Mouse (Mus musculus) embryo, embryonic 11.5 days (tissue): ENCODE data around the gene Olfr263.

Experiments
- DNase-seq: peaks from one replicate; pipeline ENCODE4 v3.0.0-alpha.2; 2012; ENCODE audit warnings: low read depth, low spot score

Olfr263 gene

DNA sequence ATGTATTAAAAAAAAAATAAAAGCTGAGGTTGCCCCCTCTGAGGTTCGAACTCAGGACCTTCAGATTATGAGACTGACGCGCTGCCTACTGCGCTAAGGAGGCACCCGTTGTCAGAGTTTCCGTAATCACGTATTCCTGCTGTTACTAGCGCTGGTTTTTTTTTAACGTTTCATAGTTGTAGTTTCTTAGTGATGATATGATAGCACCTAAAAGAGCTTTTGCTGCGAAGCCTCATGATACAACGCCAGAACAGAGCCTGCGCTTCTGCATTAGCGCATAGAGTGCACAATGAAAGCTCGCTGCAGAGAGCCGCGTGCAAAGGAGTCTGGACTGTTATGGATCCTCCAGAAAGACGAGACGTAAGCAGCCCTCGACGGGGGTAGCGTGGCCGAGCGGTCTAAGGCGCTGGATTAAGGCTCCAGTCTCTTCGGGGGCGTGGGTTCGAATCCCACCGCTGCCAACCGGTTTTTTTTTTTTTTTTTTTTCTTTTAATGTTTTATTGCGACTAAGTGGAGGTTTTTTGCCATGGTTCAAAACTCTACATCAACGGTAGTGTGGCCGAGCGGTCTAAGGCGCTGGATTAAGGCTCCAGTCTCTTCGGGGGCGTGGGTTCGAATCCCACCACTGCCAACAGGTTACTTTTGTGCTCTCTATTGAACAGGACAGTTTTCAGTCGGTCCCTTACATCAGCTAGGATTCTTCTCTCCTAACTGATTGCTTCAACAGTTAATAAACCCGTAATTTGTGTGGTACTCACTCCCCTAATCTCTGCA, 40.4 kb downstream of the Olfr263 start:
- DNase-seq: peak; percentile 73

DNA sequence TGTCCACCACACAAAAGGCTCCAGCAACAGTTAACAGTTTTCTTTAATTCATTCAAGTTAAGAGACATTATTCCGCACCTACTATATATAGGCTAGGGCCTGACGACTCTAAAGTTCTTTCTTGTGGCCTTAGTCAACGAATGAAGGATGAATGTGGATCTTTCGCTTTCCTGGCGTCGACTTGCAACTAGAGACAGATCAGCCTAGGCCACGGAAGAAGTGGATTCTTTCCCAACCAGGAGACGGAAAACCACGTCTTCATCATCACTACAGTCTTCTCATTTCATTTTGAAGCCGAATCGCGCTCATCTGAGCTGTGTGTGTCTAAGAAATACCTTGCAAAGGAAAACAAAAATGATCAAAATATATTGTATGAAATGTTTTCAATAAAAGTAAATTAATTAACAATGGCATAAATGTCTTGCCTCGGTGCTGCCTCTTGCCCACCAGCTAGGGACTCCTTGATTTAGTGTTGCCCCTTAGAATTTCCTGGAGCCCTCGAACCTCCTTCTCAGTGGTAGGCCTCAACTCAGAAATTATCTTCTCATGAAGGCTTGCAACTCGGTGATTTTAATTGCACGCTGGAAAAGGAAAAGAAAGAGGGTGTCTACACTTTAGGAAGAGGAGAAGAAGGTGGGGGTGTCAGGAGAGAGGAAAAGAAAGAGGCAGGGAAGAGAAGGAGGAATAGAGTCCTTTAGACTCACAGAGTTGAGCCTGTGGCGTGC, 41.2 kb downstream of the Olfr263 start:
- no peak for DNase-seq

GRCm38 (mm10) chr13:21171156-21171530, 41.7 kb downstream of the Olfr263 start:
- no peak for DNase-seq

GRCm38 (mm10) chr13:21171600-21172150, 42.2 kb downstream of the Olfr263 start:
- no peak for DNase-seq

DNA sequence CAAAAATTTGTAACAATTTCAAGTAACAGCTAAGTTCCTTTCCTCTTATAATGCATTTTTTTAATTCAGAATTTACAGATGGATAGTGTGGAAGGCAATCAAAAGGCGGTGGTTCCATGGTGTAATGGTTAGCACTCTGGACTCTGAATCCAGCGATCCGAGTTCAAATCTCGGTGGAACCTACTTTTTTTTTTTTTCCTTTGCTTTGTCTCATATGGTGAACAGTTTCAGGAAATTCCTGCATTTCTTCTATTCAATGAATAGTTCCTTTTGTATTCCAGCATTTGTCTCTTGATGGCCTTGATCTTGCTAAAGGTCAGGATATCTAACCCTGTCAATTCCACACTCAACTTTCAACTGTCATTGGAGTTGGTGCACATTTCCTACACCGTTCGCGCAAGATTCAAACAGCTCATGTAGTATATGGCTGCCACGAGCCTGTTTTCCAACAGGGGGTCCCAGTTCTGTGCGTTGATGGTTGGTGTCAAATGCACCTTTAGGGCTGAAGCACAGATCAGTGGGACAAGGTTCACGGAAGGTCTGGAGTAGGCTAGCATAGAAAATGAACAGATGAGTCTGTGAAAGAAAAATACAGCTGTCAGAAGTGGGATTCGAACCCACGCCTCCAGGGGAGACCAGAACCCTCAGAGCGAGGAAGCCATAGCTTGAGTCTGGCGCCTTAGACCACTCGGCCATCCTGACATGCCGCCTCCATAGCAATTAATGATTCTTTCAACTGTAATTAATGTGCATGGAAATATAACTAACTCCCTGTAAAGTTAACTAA, 43.0 kb downstream of the Olfr263 start:
- DNase-seq: no peak

- DNase-seq: peak; percentile 68
Measured at GRCm38 (mm10) chr13:21173072-21173471, 43.6 kb downstream of the Olfr263 start.

GRCm38 (mm10) chr13:21176733-21177132, 47.3 kb downstream of the Olfr263 start:
- no peak for DNase-seq

GRCm38 (mm10) chr13:21177657-21178056, 48.2 kb downstream of the Olfr263 start:
- no peak for DNase-seq

DNA sequence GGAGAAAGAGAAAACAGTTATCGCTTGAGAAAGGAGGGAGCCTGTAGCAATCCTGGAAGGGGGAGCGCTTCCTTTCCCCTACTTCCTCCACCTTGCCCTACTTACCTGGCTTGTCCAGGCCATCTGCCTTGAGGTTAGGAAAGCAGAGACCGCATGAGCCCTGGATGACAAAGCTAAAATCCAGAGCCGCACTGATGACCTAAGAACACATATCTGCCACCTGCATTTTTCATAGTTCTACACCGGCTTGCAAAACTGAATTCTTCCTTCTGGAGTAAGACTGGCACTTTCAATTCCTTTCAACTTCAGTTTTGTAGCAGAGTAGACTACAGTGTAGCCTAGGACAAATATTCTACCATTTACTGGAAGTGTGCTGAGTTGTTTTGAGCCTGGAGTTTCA, 48.9 kb downstream of the Olfr263 start:
- DNase-seq: no peak

DNA sequence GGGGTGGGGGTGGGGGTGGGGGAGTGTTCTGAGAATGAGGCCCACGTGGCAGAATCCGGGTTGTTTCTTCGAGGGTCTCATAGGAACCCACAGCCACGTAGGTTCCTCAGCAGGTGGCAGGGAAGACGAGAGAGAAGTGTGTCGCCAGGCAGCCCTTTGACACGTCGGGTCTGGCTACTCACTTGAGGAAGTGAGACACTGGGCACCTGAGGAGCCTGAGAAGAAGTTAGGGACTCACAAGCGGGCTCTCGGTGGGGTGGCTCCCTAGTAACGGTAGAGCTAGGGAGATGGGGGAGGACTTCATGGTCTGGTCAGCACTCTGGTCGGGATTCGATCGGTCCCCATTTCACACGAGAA, 49.9 kb downstream of the Olfr263 start, which contains the start of gene Trim27:
Gene Trim27 (plus strand): TSS at position 79 of the 357 bp plus-strand sequence.
- no peak for DNase-seq

GRCm38 (mm10) chr13:21179724-21180550, 50.5 kb downstream of the Olfr263 start:
- DNase-seq: peak; percentile 85

GRCm38 (mm10) chr13:21180551-21181530, 51.4 kb downstream of the Olfr263 start:
- DNase-seq: no peak

- no peak for DNase-seq
Measured at GRCm38 (mm10) chr13:21181996-21182395, 52.6 kb downstream of the Olfr263 start.

DNA sequence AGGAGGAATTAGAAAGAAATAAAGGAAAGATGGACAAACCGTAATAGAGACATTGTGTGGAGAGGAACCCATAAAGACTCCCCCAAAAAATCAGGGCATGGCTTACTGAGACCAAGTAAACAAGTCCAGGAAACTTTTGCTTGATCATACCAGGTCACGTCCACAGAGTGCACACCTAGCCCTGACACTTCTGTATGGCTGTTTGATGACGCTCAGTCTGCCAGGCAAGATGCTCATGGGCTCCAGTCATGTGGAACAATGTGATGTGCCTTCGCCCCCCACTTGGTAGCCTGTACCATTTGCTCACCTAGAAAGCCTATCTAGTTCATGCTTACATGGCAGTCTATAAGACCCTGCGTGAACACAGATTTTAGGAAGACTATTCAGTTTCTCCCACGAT, 53.6 kb downstream of the Olfr263 start:
- DNase-seq: no peak

- DNase-seq: no peak
Measured at GRCm38 (mm10) chr13:21183661-21184060, 54.2 kb downstream of the Olfr263 start.

- DNase-seq: no peak
Measured at GRCm38 (mm10) chr13:21185521-21185920, 56.1 kb downstream of the Olfr263 start.
